21 mouse cellular contexts compared by ENCODE assay signal in genomic region chr1:62754066-62754835, GRCm38 (mm10). TPM values are rescaled to one million over a fixed set of nuclear protein-coding genes. Genes with fewer than 3 reads are reported as not detected.
DNase-seq lines count a peak whose midpoint lies in the region; ATAC-seq and TF ChIP-seq lines count a peak whose summit lies in the region.
"Had no signal": no experiment of that assay in that cellular context is flagged by ENCODE, and none has a peak within 500 bp of the region (broad histone marks: within the 10 kb centered on the region; RNA-seq: fewer than 3 reads in every experiment).

No protein-coding gene starts in this region.

- peak; percentile 54 for DNase-seq in adrenal gland, postnatal 14 days
- no peak for DNase-seq in adrenal gland, adult 18-20 months (ENCODE audit: low spot score in 2 of 2)
- no peak for DNase-seq in layer of hippocampus, adult 2 months (ENCODE audit: low spot score in 2 of 2)
- DNase-seq in layer of hippocampus, adult 18-20 months (ENCODE audit: low spot score in 2 of 2) = no peak
- DNase-seq in brain, embryonic 14.5 days (ENCODE audit: low read depth) = peak; percentile 62
- DNase-seq in urinary bladder, adult 2 months (ENCODE audit: low spot score) = no peak
- no peak for DNase-seq in left cerebral cortex, postnatal 4 days
- DNase-seq: cerebellum, adult 18-20 months; cerebellum, postnatal 25 days; gastrocnemius, postnatal 36 days; lung, adult 2 months; lung, postnatal 36 days; right cerebral cortex, adult 18-20 months had no signal

- peak; percentile 71; the same call in 1 of the 2 replicates for ATAC-seq in midbrain, embryonic 12.5 days (ENCODE audit: low FRiP score, low read depth)
- ATAC-seq: forebrain, embryonic 13.5 days; intestine, postnatal 0 days; liver, embryonic 12.5 days had no signal

- intact Hi-C loops in left cerebral cortex, postnatal 4 days (cut with DNase I) = no loop called here

- no peak overlapping the region for H3K4me3 ChIP-seq in layer of hippocampus, adult 2 months
- no peak overlapping the region for H3K4me3 ChIP-seq in midbrain, embryonic 12.5 days
- H3K4me3 ChIP-seq: erythroblast, embryonic 14.5 days; forebrain, embryonic 13.5 days; hindbrain, embryonic 15.5 days; limb, embryonic 12.5 days; liver, embryonic 12.5 days had no signal

- no peaks in the 10 kb centered on the region for H3K9me3 ChIP-seq in midbrain, embryonic 12.5 days
- H3K9me3 ChIP-seq: forebrain, embryonic 13.5 days; G1E; hindbrain, embryonic 15.5 days; limb, embryonic 12.5 days; liver, embryonic 12.5 days had no signal

- WGBS in midbrain, embryonic 12.5 days = 27% methylated on average over 8 of the region's 8 CpGs

- no peak for TF ChIP-seq CTCF in layer of hippocampus, adult 2 months (conservative IDR thresholded peaks at IDR 0.05)
- TF ChIP-seq CTCF in brain, embryonic 14.5 days (IDR thresholded peaks at IDR 0.05; ENCODE audit: borderline replicate concordance, extremely low read depth, insufficient read depth, insufficient read length) = no peak

- peak overlapping the region; percentile 43; the same call in 1 of the 2 replicates for H3K27ac ChIP-seq in layer of hippocampus, adult 2 months
- H3K27ac ChIP-seq in midbrain, embryonic 12.5 days (replicated peaks) = 0 out of 2 replicates have a peak overlapping the region, but pooled peaks have one; percentile 15
- H3K27ac ChIP-seq: forebrain, embryonic 13.5 days; hindbrain, embryonic 15.5 days; limb, embryonic 12.5 days; liver, embryonic 12.5 days had no signal

- no peak for TF ChIP-seq POLR2A in brain, embryonic 14.5 days (IDR thresholded peaks at IDR 0.05; ENCODE audit: borderline replicate concordance, extremely low read depth, insufficient read depth, insufficient read length, poor library complexity, severe bottlenecking)

- peaks cover 51% of the 10 kb centered on the region for H3K4me1 ChIP-seq in midbrain, embryonic 12.5 days
- H3K4me1 ChIP-seq: liver, embryonic 12.5 days had no signal

- H3K36me3 ChIP-seq in midbrain, embryonic 12.5 days = no peaks in the 10 kb centered on the region
- H3K36me3 ChIP-seq: G1E; liver, embryonic 12.5 days had no signal

- no peak overlapping the region for H3K4me2 ChIP-seq in midbrain, embryonic 12.5 days (replicated peaks)
- H3K4me2 ChIP-seq: forebrain, embryonic 13.5 days; hindbrain, embryonic 15.5 days; limb, embryonic 12.5 days; liver, embryonic 12.5 days had no signal

- no peak overlapping the region for H3K9ac ChIP-seq in midbrain, embryonic 12.5 days (replicated peaks)
- H3K9ac ChIP-seq: forebrain, embryonic 13.5 days; hindbrain, embryonic 15.5 days; limb, embryonic 12.5 days; liver, embryonic 12.5 days had no signal

- peaks cover 60% of the 10 kb centered on the region for H3K27me3 ChIP-seq in midbrain, embryonic 12.5 days
- H3K27me3 ChIP-seq: forebrain, embryonic 13.5 days; hindbrain, embryonic 15.5 days; limb, embryonic 12.5 days; liver, embryonic 12.5 days had no signal

RNA-seq across cellular contexts. Expression of gene Nrp2, which starts 51.2 kb away (rescaled TPM):
- total RNA-seq in adrenal gland, postnatal 14 days (2021) = 43.7 and 46.6 TPM in 2 replicates
- 10 to 100 TPM; 27.9 to 41.1 TPM for total RNA-seq in adrenal gland, adult 18-20 months (2021)
- total RNA-seq in layer of hippocampus, adult 2 months (2021) = 10 to 100 TPM; 60.3 to 63.7 TPM
- total RNA-seq in layer of hippocampus, adult 18-20 months (2021) = 10 to 100 TPM; 54.1 to 56.3 TPM
- 53.3 and 66.5 TPM in 2 replicates for polyA plus RNA-seq in brain, embryonic 14.5 days (2012; rRNA removed)
- polyA plus RNA-seq in midbrain, embryonic 12.5 days (2016; fragmentation: Nextera tagmentation; extraction: Ambion mirVana) = 20.7 and 26.0 TPM in 2 replicates
- polyA plus RNA-seq in urinary bladder, adult 2 months (2012; rRNA removed) = 114 and 146 TPM in 2 replicates
- 10 to 100 TPM; 49.9 to 86.2 TPM for total RNA-seq in left cerebral cortex, postnatal 4 days (2021)

Comparison
In these comparisons a context has a peak if more than half of its experiments do, and no peak if none do; other contexts are left out.
1. DNase-seq: peak in adrenal gland, postnatal 14 days (single experiment) and brain, embryonic 14.5 days (single experiment); none in adrenal gland, adult 18-20 months (0 of 2), layer of hippocampus, adult 2 months (0 of 2), layer of hippocampus, adult 18-20 months (0 of 2), urinary bladder, adult 2 months (single experiment) and left cerebral cortex, postnatal 4 days (single experiment).